Mouse (Mus musculus) kidney, adult 8-10 months (tissue): Measurements from ENCODE around the gene Ngrn.

Source experiments
- DNase-seq, 2 experiments: peaks; one replicate each; pipeline ENCODE4 v3.0.0; 2022

The Ngrn gene

DNA sequence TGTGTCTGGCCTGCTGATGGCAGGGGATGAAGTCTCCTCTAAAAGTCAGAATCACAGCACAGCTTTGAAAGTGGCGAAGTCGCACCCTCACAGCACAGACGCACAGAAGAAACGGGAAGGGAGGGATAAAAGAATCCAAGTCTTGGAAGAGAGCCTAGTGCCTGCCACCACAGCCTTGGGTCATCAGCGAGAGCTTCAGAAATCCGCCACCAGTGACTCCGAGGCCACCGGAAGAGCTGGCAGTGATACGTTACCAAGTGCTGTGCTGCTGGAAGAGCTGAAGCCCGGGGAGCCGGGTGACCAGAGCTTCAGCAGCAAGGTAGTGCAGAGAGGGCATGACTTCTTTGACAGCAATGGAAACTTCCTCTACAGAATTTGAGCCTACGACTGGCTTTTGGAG, 3.6 kb downstream of the Ngrn start:
- no peak for DNase-seq

DNA sequence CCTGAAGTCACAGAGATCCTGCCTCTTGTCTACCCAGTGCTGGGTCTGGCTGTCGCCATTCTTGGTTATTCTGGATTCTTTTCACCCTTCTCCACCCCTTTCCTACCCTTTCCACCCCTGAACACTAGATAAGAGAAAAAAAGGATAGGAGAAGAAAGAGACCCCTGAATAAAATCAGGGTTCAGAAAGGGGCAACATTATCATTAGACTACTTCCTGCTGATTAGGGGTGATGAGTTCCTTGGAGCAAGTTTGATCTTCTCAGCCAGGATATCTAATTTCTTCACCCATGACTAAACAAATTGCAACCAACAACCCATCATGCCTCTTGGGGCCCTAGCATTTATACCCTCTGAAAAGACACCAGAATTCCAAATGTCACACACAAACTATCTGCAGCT, 6.7 kb downstream of the Ngrn start:
- DNase-seq = no peak

DNA sequence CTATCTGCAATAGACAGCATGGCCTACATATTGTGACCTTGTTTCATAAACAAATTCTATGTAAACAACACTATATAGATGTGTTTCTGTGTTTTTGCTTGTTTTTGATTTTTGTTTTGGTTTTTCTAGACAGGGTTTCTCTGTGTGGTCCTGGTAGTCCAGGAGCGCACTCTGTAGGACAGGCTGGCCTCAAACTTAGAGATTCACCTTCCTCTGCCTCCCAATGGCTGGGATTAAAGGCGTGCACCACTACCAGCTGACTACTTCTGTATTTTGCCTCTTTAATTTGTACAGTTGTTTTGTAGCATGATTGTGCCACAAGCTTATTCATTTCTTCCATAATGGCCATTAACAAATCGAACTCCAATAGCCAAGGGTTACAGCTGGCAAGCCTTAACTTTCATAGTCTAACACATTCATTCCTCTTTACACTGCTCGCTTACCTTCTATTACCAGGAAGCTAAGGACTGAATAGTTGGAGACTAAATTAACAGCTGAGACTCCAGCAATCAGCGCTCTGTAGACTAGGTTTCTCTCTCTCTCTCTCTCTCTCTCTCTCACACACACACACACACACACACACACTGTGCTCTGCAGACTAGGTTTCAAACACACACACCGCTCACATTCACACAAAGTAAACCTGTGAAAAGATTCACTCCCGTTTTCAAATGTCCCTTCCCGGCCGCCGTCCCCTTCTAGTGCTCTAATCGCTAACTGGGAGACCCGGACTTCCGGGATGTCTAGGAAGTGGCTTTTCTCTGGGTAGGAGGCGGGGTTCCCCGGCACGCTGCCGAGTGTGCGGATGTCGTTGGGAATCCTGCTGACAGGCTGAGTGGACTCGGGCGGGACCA, 8.1 kb downstream of the Ngrn start, which contains the start of gene Vps33b:
Vps33b (plus strand) TSS at position 753 of the 854 bp plus-strand sequence.
- DNase-seq = peak; percentile 94 to 98

DNA sequence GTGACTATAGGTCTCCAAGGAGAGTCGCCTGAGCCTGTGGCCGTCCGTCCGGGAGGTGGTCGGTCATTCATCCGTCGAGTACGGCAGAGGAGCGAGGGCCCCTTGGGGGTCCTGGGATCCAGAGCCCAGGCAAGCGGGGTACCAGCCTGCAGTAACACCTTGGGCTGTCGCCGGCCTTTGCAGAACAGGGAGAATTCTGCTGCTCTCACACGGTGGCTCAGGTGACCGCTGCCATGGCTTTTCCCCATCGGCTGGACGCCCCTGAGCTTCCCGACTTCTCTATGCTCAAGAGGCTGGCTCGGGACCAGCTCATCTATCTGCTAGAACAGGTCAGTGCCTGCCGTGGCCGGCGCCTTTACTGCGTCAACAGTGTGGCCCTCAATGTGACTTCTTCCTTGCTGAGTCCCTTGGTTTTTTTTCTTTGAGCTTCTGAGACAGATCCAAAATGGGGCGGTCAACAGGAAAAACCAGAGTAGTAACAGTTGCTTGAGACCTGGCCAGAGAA, 8.8 kb downstream of the Ngrn start:
- DNase-seq = peak; percentile 43 to 46

DNA sequence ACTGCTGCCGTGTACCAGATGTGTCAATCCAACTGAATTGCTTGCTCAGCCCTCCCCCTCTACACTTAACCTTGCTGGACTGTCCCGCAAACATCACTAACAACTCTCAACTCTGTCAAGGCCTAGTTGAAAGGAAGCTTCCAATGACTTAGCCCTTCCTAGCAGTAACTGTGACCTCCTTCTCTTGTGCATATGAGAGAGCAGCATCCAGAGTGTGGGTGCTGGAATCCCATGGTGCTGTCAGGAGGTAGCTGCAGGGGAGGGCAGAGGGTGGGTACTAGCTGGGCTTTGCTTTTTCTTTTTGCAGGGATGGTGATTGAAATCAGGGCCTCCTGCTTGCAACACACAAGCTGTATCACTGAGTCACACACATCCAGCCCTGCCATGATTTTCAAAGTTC, 12.4 kb downstream of the Ngrn start:
- DNase-seq = no peak

DNA sequence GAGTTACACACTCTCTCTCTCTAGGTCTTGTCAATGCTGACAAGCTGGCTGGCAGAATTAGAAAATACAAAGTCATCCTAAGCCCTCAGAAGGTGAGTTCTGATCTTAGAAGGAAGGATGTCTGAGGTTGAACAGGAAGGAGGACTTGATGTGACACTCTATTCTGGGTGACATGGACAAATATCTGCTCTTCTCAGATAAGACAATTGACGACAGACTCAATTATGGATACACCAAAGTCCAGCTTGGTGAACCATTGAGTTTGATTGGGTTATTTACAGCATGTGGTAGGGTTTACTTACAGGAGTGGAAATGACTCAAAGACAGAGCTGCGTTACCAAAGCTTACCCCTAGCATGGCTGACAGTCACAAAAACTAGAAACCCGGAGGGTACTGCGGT, 15.4 kb downstream of the Ngrn start:
- no peak for DNase-seq

DNA sequence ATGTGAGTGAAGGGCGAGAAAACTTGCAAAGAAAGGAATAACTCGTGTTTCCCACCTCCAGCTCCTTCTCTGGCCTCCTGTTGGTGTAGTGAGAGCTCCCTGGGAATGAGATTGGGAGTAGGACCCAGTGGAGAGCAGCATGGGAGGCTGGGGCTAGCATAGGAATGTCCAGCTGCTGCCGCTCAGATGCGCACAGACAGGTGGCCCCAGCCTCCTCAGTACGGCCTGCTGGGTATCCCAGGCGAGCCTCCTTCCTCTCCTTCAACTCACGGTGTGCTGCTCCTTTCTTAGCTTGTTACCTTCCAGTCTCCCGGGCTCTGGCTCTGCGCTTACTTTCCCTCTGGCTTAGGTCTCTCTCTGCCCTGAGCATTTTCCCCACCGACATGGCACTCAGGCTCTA, 19.0 kb downstream of the Ngrn start:
- DNase-seq = no peak

DNA sequence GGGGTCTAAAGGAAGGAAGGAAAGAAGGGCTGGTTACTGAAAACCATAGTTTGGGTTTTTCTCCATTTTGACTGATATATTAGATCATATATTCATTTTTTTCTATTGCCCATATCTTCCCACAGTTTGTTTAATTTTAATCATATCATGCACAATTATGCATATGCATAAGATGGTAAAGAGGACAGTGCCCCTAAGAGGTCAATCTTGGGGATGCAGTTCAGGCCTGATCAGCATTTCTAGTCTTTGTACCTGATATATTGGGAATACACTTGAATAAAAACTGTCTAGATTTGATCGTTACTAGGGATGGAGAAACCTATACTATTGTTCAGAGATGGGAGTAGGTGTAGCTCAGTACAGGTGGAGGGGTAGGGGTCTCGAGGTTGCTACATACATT, 20.0 kb downstream of the Ngrn start:
- DNase-seq = no peak

DNA sequence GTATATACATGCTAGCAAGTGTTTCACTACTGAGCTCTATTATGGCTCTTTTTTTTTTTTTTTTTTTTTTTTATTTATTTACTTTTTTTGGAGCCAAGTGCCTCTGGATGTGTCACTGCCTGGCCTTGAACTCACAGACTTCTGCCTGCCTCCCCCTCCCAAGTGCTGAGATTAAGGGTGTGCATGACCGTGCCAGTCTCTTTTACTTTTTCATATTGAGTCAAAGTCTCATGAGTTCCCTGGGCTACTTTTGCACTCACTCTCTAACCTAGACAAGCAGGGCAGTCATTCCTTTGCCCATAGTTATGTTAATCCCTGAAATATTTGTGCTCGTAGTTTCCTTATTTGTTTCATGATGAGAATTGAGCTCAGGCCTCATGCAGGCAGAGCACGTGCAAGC, 20.6 kb downstream of the Ngrn start:
- no peak for DNase-seq

DNA sequence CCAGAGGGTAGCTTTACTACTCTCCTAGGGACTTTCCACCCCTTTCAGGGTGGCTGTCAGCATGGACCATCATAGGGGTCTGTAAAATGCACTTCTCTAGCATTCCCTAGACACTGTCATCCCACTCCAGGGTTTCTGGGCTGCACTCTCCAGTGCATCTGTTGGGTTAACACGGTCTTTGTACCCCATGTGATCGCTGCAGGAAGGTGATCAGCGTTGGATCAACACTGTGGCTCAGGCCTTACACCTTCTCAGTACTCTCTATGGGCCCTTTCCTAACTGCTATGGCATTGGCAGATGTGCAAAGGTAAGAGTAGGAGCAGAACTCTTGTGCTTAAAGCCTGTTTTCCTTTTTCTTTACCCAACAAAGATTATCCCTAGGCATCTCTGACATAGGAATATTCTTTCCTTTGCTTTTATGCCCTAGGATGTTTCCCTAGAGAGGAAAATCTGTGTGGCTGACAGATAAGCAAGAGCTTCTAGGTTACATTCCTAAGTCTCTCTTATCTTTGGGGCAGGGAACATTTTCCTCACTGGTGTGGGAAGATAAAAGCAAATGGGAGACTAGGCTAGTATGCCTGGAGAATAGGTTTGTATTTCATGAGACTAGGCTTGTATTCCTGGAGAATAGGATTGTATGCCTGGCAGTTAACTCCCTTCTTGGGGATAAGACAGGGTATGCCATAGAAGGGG, 22.4 kb downstream of the Ngrn start:
- no peak for DNase-seq

DNA sequence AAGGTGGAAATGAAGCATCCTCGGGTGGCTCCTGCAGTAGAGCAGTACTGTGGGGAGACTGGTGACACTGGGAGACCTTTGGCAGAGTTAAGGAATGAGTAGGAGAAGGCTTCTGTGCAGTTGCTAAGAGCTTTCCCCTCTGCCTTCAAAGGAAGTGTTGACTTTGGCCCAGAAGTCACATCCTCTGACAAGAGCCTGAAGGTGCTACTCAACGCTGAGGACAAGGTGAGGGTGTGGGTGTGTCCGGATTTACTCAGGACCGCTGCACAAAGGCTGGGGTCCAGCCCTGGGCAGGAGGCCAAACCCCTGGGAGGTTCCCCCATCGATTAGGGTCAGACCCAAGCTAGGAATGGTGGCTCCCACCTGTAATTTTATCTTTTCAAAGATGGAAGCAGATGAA, 23.4 kb downstream of the Ngrn start:
- no peak for DNase-seq

DNA sequence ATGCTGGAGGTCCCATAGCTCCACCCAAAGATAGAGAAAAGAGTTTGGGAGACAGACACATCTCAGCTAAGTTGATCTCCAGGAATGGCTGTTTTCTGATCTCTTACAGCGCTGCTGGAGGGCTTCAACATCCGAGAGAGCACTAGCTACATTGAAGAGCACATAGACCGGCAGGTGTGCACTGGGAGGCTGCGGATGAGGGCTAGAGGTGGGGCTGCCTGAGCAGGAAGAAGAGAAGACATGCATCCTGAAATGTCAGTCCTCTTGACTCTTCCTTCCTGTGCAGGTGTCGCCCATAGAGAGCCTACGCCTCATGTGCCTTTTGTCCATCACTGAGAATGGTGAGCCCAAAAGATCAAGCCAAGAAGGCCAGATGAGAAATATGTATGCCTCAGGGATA, 24.7 kb downstream of the Ngrn start:
- no peak for DNase-seq

DNA sequence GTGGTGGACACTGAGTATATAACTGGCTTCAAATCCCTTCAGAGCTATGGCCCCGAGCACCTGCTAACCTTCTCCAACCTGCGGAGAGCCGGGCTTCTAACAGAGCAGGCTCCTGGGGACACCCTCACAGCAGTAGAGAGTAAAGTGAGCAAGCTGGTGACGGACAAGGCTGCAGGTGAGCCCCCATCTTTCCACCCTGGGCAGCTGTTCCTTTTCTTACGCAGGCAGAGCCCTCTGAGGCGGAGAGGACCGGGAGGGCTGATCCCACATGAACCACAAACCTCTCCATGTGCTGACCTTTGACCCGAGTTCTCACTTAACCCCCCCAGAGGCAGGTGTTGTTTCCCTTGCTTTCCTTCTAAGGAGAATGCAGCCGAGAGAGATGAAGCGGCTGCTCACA, 26.7 kb downstream of the Ngrn start:
- no peak for DNase-seq

DNA sequence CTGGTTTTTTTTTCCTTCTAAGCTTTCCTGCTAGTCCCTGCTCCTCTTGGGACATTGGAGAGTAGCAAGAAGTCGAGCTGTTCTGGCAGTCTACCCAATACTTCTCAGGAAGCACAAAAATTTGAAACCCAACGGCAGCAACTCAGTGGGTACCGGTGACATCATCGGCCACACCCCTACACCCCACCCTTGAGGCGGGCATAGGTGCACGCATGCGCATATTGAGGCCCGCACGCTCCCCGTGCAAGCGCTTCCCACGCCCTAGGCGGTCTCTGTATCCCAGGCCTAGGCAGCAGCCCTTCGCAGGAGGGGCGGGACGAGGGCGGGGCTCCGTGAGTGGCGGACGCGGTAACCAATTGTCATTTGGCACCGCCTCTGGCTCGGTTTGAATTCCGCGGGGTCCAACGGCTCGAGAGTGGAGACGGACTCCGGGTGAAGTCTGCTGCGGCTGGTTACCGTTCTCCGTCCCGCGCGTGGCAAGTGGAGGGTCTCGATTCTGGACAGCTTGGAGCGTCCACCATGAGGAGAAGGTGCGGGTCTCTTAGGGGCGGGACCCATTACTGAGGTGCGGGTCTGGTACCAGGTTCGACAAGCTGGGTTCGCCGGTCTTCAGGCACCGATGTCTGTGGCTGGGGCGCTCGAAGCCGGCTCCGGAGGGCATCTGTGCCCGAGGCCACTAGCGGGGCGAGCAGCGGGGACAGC, 33.2 kb downstream of the Ngrn start, which contains the start of gene Prc1:
Prc1 (plus strand) TSS at position 389 of the 702 bp plus-strand sequence.
- peak; percentile 98 to 99 for DNase-seq

DNA sequence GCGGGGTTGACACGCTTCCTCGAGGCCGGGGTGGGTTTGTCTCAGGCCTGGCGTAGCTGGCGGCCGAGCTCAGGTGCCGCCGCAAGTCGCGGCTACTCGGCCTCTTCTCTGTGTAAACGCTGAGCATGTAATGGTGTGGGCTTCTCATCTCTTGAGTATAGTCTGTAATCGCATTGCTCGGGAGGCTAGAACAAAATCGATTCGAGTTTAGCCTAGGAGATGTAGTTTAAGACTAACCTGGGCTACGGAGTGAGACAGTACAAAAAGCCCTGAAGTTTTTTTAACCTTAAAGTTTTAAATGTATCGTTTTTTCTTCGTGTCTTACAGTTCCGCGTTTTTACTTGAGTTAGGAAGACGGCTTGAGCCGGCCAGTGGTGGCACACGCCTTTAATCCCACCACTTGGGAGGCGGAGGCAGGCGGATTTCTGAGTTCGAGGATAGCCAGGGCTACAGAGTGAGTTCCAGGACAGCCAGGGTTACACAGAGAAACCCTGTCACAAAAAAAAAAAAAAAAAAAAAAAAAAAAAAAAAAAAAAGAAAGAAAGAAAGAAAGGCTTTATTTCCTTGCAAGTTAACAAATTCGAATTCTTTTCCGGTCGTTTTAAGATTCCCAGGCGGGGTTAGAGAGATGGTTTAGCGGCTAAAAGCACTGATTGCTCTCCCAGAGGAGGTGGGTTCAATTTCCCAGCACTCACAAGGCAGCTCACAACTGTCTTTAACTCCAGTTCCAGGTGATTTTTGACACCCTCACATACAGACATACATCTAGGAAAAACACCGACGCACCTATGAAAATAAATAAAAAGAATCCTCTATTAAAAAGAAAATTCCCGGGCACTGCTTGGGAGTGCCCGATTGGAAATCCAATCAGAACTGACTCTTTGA, 34.0 kb downstream of the Ngrn start:
- DNase-seq = no peak

DNA sequence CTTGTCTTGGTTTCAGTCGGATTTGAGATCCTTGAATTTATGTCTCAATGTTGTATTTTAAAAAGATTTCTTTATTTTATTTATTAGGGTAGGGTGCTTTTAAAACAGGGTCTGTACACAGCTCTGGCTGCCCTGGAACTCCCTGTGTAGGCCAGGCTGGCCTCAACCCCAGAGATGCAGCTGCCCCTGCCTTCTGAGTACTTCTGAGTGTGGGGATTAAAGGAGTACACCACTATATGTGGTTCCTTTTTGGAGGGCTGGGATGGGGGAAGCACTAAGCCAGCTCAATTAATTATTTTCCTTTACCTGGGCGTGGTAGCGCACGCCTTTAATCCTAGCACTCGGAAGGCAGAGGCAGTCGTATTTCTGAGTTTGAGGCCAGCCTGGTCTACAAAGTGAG, 35.4 kb downstream of the Ngrn start:
- DNase-seq = no peak

DNA sequence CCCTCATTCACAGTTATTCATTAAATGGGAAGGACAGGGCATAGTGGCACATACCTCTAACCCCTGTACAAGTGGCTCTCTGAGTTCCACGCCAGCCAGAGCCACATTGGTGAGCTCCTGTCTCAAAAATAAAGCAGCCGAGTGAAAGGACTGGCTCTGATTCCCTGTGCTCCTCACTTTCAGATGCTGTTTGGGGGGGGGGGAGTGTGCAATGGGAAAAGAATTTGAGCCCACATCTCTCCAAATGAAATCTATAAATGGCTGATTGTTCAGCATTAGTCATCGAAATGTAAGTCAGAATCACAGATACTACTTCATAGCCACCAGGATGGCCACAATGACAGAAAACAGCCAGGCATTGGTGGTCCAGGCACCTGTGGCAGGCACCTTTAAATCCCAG, 36.0 kb downstream of the Ngrn start:
- no peak for DNase-seq

DNA sequence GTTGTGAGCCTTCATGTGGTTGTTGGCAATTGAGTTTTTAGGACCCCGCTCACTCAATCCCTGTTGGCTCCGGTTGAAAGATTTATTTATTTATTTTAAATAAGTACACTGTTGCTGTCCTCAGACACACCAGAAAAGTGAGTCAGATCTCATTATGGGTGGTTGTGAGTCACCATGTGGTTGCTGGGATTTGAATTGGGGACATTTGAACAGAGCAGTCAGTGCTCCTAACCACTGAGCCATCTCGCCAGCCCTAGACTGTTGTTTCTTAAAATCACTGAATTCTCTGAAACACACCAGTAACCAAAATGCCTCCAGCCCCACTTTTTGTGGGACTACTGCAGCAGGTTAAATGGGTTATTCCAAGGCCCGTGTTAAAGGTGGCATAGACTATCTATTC, 37.7 kb downstream of the Ngrn start:
- DNase-seq = no peak

DNA sequence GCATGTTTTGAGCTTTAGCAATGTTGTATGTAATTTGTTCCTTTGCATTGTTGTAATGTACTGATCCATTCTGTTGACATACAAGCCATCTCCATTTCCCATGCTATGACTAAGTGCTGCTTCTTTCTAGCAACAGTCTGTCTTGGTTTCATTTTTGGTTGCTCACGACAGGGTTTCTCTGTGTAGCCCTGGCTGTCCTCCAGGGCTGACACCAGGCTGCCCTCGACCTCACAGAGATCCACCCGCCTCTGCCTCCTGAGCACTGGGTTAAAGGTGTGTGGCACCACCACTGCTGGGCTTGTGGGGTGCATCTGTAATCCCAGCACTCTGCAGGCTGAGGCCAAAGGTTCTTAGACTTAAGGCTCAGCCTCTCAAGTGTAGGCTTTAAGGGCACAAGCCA, 38.6 kb downstream of the Ngrn start:
- no peak for DNase-seq

DNA sequence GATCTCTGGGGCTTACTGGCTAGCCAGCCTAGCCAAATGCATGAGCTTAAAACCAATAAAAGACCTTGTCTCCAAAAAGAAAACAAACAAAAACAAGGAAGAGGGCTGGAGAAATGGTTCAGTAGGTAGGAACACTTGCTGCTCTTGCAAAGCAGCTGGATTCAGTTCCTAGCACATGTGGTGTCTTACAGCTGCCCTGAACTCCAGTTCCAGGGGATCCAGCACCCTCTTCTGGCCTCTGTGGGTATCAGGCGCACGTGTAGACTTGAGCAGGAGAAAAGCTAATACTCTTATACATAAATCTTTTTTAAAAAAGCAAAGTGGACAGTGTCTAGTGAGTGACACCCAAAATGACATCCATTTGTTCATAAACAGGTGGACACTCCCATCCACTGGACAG, 40.5 kb downstream of the Ngrn start:
- no peak for DNase-seq

DNA sequence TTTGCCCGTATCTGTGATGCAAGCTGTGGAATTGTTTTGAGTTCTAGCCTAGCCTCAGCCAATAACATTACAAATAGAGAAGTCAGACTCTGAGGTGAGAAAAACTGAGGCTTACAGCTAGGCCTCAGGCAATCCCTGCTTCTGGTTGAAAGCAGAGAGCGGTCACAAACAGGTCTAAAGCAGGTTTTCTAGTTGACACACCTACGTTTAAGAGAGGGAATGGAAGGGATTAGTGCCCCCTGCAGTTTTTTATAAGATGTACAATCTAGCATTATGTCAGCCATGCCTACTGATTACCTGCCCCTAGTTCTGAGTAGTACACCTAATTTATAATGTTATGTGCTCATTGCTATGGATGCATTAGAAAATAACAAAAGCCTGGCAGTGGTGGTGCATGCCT, 46.8 kb downstream of the Ngrn start:
- DNase-seq = no peak

DNA sequence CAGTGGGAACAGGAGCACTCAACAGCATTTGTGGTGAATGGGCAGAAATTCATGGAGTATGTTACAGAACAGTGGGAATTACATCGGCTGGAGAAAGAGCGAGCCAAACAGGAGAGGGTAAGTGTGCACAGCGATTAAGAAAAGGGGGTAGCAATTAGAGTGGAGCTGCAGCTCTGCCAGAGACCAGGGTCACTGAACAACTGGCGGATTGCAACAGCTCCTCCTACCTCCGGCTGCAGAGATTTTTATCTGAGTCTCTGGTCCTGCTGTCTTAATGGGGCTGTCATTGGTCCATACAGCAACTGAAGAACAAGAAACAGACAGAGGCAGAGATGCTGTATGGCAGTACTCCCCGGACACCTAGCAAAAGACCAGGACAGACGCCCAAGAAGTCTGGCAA, 49.8 kb downstream of the Ngrn start:
- DNase-seq = no peak
